ENCODE assay signal across 8 mouse cellular contexts in the genomic region with DNA sequence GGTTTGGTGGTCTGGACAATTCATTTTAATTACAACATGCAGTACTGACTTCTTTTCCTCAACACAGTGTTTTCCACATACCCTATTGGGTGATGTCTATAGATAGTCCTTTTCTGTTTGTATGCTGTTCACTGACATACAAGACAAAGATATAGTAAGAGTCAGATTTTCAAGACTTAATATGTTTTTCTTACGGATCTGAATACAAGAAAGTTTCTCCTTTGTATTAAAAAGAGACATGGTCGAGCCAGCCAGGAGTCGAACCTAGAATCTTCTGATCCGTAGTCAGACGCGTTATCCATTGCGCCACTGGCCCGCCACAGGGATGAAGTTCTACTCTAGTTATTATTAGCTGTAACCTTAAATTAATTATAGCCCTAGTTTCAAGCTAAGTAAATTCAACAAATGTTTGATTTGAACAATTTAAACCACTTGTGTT. TPM values are rescaled to one million over a fixed set of nuclear protein-coding genes. Genes with fewer than 3 reads are reported as not detected.
A peak's percentile ranks its signal among the peaks of the same experiment; 100 is the strongest.
DNase-seq lines count a peak whose midpoint lies in the region; ATAC-seq lines count a peak whose summit lies in the region.

No protein-coding gene starts in this region.

- peak overlapping the region; percentile 63 for H3K4me2 ChIP-seq in forebrain, embryonic 13.5 days

- no peaks in the 10 kb centered on the region for H3K36me3 ChIP-seq in forebrain, embryonic 13.5 days (ENCODE audit: poor library complexity, severe bottlenecking)
- H3K36me3 ChIP-seq in megakaryocyte, embryonic 14.5 days (replicated peaks; ENCODE audit: low read length): no peaks in the 10 kb centered on the region

- ATAC-seq in forebrain, embryonic 13.5 days: peak; percentile 44

- peaks cover 39% of the 10 kb centered on the region for H3K27me3 ChIP-seq in forebrain, embryonic 13.5 days
- H3K27me3 ChIP-seq in megakaryocyte, embryonic 14.5 days (replicated peaks): peaks cover 2% of the 10 kb centered on the region

- peak; percentile 57 for DNase-seq in ovary, postnatal 14 days (ENCODE audit: low spot score)
- DNase-seq in ovary, adult 18-20 months (ENCODE audit: low spot score): no peak
- DNase-seq in adrenal gland, adult 8-10 months: peak; percentile 57
- peak; percentile 80 to 82 for DNase-seq in heart, postnatal 36 days
- peak; percentile 69 to 80 for DNase-seq in kidney, postnatal 4 days
- peak; percentile 62 to 71 for DNase-seq in spleen, postnatal 36 days (ENCODE audit: low spot score in 2 of 2)

- intact Hi-C loops in heart, postnatal 36 days (cut with DNase I): loop anchor here (2.0 to 10.0 kb wide), 4 partner anchors 80 to 1431 kb away; no protein-coding TSS in a partner anchor

- H3K9me3 ChIP-seq in forebrain, embryonic 13.5 days (replicated peaks): no peaks in the 10 kb centered on the region
- no peaks in the 10 kb centered on the region for H3K9me3 ChIP-seq in megakaryocyte, embryonic 14.5 days

- H3K9ac ChIP-seq in forebrain, embryonic 13.5 days: peak overlapping the region; percentile 21; the same call in 1 of the 2 replicates

- no peak overlapping the region for H3K27ac ChIP-seq in forebrain, embryonic 13.5 days

- H3K4me1 ChIP-seq in forebrain, embryonic 13.5 days: peaks cover 20% of the 10 kb centered on the region
- H3K4me1 ChIP-seq in megakaryocyte, embryonic 14.5 days: peaks cover 28% of the 10 kb centered on the region

- H3K4me3 ChIP-seq in forebrain, embryonic 13.5 days: peak overlapping the region; percentile 46
- peak overlapping the region; percentile 94 for H3K4me3 ChIP-seq in megakaryocyte, embryonic 14.5 days (replicated peaks)

- under 1% methylated on average over 8 of the region's 8 CpGs for WGBS in forebrain, embryonic 13.5 days

RNA-seq across cellular contexts. Expression of a gene that starts 11.4 kb away (rescaled TPM):
- under 1 TPM in 2 of 4 experiments, not detected in 2; 0.63 to 0.70 TPM for total RNA-seq in adrenal gland, adult 8-10 months (2022)
- polyA plus RNA-seq in forebrain, embryonic 13.5 days (2015; fragmentation: Nextera tagmentation; extraction: Ambion mirVana): not detected in 2 replicates
- total RNA-seq in heart, postnatal 36 days (2021): not detected
- polyA plus RNA-seq in megakaryocyte, embryonic 14.5 days (2012; ENCODE audit: insufficient read depth, low replicate concordance): 0.81 TPM in 1 of 2 replicates, not detected in the other

RNA-seq across cellular contexts. Expression of a gene that starts 14.4 kb away (rescaled TPM):
- 10 to 100 TPM in 2 of 4 experiments, 1 to 10 TPM in 1, not detected in 1; 6.0 to 18.5 (median 12.6) TPM for total RNA-seq in adrenal gland, adult 8-10 months (2022)
- polyA plus RNA-seq in forebrain, embryonic 13.5 days (2015; fragmentation: Nextera tagmentation; extraction: Ambion mirVana): 2.8 and 10.7 TPM in 2 replicates
- total RNA-seq in heart, postnatal 36 days (2021): 10 to 100 TPM in 1 of 2 experiments, 1 to 10 TPM in 1; 2.3 to 12.5 TPM
- 89.8 and 975 TPM in 2 replicates for polyA plus RNA-seq in megakaryocyte, embryonic 14.5 days (2012; ENCODE audit: insufficient read depth, low replicate concordance)

RNA-seq across cellular contexts. Expression of a gene that starts 14.8 kb away (rescaled TPM):
- total RNA-seq in adrenal gland, adult 8-10 months (2022): 10 to 100 TPM; 22.5 to 31.6 (median 25.4) TPM
- polyA plus RNA-seq in forebrain, embryonic 13.5 days (2015; fragmentation: Nextera tagmentation; extraction: Ambion mirVana): 7.5 and 10.3 TPM in 2 replicates
- total RNA-seq in heart, postnatal 36 days (2021): 10 to 100 TPM; 23.3 to 28.1 TPM
- polyA plus RNA-seq in megakaryocyte, embryonic 14.5 days (2012; ENCODE audit: insufficient read depth, low replicate concordance): 7.0 TPM in 1 of 2 replicates, not detected in the other

RNA-seq across cellular contexts. Expression of a gene that starts 20.2 kb away (rescaled TPM):
- total RNA-seq in adrenal gland, adult 8-10 months (2022): 10 to 100 TPM; 42.6 to 80.0 (median 56.7) TPM
- polyA plus RNA-seq in forebrain, embryonic 13.5 days (2015; fragmentation: Nextera tagmentation; extraction: Ambion mirVana): 42.8 and 45.2 TPM in 2 replicates
- total RNA-seq in heart, postnatal 36 days (2021): 10 to 100 TPM; 15.8 to 18.6 TPM
- 304 and 570 TPM in 2 replicates for polyA plus RNA-seq in megakaryocyte, embryonic 14.5 days (2012; ENCODE audit: insufficient read depth, low replicate concordance)

RNA-seq across cellular contexts. Expression of a gene that starts 21.8 kb away (rescaled TPM):
- 10 to 100 TPM in 3 of 4 experiments, 1 to 10 TPM in 1; 8.7 to 18.8 (median 13.1) TPM for total RNA-seq in adrenal gland, adult 8-10 months (2022)
- 60.3 and 62.0 TPM in 2 replicates for polyA plus RNA-seq in forebrain, embryonic 13.5 days (2015; fragmentation: Nextera tagmentation; extraction: Ambion mirVana)
- total RNA-seq in heart, postnatal 36 days (2021): 10 to 100 TPM; 10.3 to 10.5 TPM
- polyA plus RNA-seq in megakaryocyte, embryonic 14.5 days (2012; ENCODE audit: insufficient read depth, low replicate concordance): 24.5 and 35.7 TPM in 2 replicates
